Mouse (Mus musculus) yolk sac, embryonic 10.5 days (tissue): ENCODE measurements around the gene Sh3rf3.

Experiments used
- DNase-seq: peaks from one replicate; pipeline ENCODE4 v3.0.0-alpha.2; 2017; ENCODE audit warnings: low spot score

The Sh3rf3 gene

GRCm38 (mm10) chr10:59179620-59180019 lies 366.5 kb downstream of the Sh3rf3 start:
- DNase-seq: no peak

- no peak for DNase-seq
These were observed 369.1 kb downstream of the Sh3rf3 start for GRCm38 (mm10) chr10:59182306-59182705.
